Mouse (Mus musculus) midbrain, embryonic 11.5 days (tissue): Measurements from ENCODE around the gene Mroh2a. TPM values are rescaled to one million over a fixed set of nuclear protein-coding genes. Genes with fewer than 3 reads are reported as not detected.

ENCODE experiments used
- ATAC-seq: fragments of 200-750 bp; cut with Nextera tagmentation; 2 replicates; pipeline ENCODE4 v1.8.0; 2017; ENCODE audit warnings: moderate TSS enrichment, moderate library complexity; ENCODE audit not compliant: low FRiP score
- DNase-seq: peaks from one replicate; pipeline ENCODE4 v3.0.0; 2015; ENCODE audit warnings: low spot score; ENCODE audit errors: missing footprints
- H3K27ac ChIP-seq: fragments of 300-500 bp; sonication (generic); 2 replicates; pipeline ENCODE4 v1.5.1; 2014; ENCODE audit warnings: low read depth, low read length
- H3K27me3 ChIP-seq: fragments of 300-500 bp; sonication (generic); 2 replicates; pipeline ENCODE4 v1.6.1; 2014; ENCODE audit warnings: mild to moderate bottlenecking, low read length, moderate library complexity, mixed read lengths; ENCODE audit not compliant: control insufficient read depth, insufficient read depth
- H3K36me3 ChIP-seq: fragments of 300-500 bp; sonication (generic); 2 replicates; pipeline ENCODE4 v1.6.1; 2014; ENCODE audit warnings: mild to moderate bottlenecking, low read length, moderate library complexity, mixed read lengths; ENCODE audit not compliant: control insufficient read depth, insufficient read depth
- H3K4me1 ChIP-seq: fragments of 300-500 bp; sonication (generic); 2 replicates; pipeline ENCODE4 v1.6.1; 2014; ENCODE audit warnings: low read length; ENCODE audit not compliant: control insufficient read depth, insufficient read depth
- H3K4me2 ChIP-seq: fragments of 300-500 bp; sonication (generic); 2 replicates; pipeline ENCODE4 v1.6.1; 2014; ENCODE audit warnings: mild to moderate bottlenecking, moderate library complexity
- H3K4me3 ChIP-seq: fragments of 300-500 bp; sonication (generic); 2 replicates; pipeline ENCODE4 v1.5.1; 2014; ENCODE audit warnings: low read depth, low read length
- H3K9ac ChIP-seq: fragments of 300-500 bp; sonication (generic); 2 replicates; pipeline ENCODE4 v1.6.1; 2014; ENCODE audit warnings: low read length
- H3K9me3 ChIP-seq: fragments of 300-500 bp; sonication (generic); 2 replicates; pipeline ENCODE4 v1.6.1; 2016; ENCODE audit warnings: low read length; ENCODE audit not compliant: control insufficient read depth
- WGBS: fragments of 180-500 bp; shearing (Covaris S2); extraction: QIAGEN DNeasy Blood & Tissue Kit; methylation state at CpG from one replicate; pipeline ENCODE4 v1.1.7; 2014; 5-methylcytosine and 5-hydroxymethylcytosine counted together
- polyA plus RNA-seq: library from polyadenylated mRNA; unstranded; fragments of >200 nt; fragmentation: Nextera tagmentation; extraction: Ambion mirVana; gene quantifications from 2 replicates; pipeline ENCODE4 v1.2.1, GENCODE M21; 2014

Gene Mroh2a
- polyA plus RNA-seq, 1 experiment from 2014 or later, result 1.7 TPM

DNA sequence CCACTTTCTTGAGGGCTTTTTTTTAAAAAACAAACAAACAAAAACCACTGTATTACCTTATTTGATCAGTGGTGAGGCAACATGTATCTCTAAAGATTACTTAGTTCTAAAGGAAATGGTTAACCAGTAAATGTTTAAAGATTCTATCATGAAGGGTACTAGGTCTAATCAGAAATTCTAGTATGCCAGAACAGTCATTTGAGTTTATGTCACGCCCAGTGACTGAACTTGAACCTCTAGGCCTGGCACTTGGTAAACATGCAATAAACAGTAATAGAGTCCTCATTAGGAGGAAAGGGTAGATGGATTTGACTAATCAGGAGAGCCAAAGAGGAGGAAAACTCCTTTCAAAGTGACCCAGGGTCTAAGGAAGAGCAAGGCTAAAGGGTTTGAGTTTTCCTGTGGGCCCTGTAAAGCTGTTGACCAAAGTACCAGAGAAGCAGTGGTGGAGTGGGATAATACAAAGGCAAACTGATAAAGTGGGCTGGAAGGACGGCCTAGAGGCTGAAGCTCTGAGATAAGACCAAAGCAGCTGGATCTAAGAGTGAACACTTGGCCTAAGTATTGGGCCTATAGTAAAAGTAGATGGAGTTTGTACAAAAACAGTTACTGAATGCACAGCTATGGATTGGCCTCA lies 19.8 kb upstream of the Mroh2a start:
- Histone ChIP-seq H3K9ac (no peak overlapping the region), H3K27ac (no peak overlapping the region), H3K4me1 (no peaks in the 10 kb centered on the region), H3K36me3 (no peaks in the 10 kb centered on the region), H3K27me3 (no peaks in the 10 kb centered on the region; the same call in 1 of the 2 replicates), H3K4me3 (no peak overlapping the region), H3K9me3 (peaks cover 8% of the 10 kb centered on the region), H3K4me2 (no peak overlapping the region)
- ATAC-seq (no peak), DNase-seq (no peak)
- 84% methylated on average over 2 of the region's 2 CpGs for WGBS

DNA sequence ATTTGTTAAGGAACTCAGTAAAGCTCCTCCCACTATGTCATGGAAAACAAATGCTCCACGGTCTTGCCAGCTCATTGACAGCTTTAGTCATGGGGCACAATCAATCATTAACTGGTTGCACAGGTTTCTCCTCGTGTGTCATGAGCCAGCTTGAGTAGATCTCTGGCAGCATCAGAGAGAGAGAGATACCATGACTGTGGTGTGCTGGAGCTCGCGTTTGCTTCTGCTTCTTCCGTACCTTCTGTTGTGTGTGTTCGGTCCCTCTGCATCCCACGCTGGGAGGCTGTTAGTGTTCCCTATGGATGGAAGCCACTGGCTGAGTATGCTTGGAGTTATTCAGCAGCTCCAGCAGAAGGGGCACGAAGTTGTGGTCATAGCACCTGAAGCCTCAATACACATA lies 15.0 kb upstream of the Mroh2a start, which contains the start of gene Ugt1a1:
Gene Ugt1a1 (plus strand): TSS at position 148 of the 400 bp plus-strand sequence.
- H3K4me1 ChIP-seq, result no peaks in the 10 kb centered on the region
- no peak within 1 kb of the TSS for H3K27ac ChIP-seq
- ATAC-seq (no peak), DNase-seq (peak; percentile 76)
- 70% methylated on average over 8 of the region's 8 CpGs for WGBS
- H3K4me3 ChIP-seq, result no peak within 1 kb of the TSS
- H3K4me2 ChIP-seq, result no peak within 1 kb of the TSS
- no peaks in the 10 kb centered on the region for H3K27me3 ChIP-seq
- H3K9ac ChIP-seq, result no peak within 1 kb of the TSS
- no peaks in the 10 kb centered on the region for H3K36me3 ChIP-seq
- peaks cover 52% of the 10 kb centered on the region for H3K9me3 ChIP-seq

DNA sequence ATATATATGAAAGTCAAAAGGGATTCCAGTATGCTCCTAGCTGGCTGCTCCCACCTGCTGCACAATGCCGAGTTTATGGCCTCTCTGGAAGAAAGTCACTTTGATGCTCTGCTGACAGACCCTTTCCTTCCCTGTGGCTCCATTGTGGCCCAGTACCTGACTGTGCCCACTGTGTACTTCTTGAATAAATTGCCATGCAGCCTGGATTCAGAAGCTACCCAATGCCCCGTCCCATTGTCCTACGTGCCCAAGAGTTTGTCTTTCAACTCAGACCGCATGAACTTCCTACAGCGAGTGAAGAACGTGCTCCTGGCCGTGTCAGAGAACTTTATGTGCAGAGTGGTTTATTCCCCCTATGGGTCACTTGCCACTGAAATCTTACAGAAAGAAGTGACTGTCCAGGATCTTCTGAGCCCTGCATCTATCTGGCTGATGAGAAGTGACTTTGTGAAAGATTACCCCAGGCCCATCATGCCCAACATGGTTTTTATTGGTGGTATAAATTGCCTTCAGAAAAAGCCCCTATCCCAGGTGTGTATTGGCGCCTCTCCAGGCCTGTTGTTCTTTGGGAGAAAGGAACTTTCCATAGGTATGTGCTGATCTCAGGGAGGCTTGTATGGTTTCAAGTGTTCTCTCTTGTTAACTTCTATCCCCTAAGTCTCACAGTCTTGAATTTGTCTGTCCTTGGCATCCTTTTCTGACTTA lies 14.3 kb upstream of the Mroh2a start:
- Histone ChIP-seq H3K9me3 (peaks cover 59% of the 10 kb centered on the region), H3K4me2 (no peak overlapping the region), H3K27me3 (no peaks in the 10 kb centered on the region), H3K4me3 (no peak overlapping the region), H3K36me3 (no peaks in the 10 kb centered on the region), H3K27ac (no peak overlapping the region), H3K4me1 (no peaks in the 10 kb centered on the region), H3K9ac (no peak overlapping the region)
- 60% methylated on average over 8 of the region's 8 CpGs for WGBS
- DNase-seq (peak; percentile 82), ATAC-seq (peak; percentile 18; the same call in 1 of the 2 replicates)

DNA sequence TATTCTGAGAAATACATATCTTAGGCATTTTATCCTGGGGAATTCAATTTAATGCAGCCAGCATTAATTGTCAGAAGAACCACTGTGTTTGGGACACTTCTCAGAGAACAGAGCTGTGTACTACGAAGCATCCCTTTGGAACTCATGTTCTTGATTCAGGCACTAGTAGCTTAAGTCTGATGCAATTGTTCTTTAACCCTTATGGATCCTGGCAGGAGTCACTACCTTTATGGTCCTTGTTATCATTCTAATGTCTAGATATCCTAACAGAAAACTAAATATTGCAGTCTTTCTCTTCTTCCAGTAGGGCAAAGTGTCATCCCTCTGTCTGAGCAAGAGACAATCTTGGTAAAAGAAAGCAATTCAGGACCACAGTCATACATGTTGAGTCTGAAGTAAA lies 13.7 kb upstream of the Mroh2a start:
- 80% methylated on average over 1 of the region's 1 CpGs for WGBS

DNA sequence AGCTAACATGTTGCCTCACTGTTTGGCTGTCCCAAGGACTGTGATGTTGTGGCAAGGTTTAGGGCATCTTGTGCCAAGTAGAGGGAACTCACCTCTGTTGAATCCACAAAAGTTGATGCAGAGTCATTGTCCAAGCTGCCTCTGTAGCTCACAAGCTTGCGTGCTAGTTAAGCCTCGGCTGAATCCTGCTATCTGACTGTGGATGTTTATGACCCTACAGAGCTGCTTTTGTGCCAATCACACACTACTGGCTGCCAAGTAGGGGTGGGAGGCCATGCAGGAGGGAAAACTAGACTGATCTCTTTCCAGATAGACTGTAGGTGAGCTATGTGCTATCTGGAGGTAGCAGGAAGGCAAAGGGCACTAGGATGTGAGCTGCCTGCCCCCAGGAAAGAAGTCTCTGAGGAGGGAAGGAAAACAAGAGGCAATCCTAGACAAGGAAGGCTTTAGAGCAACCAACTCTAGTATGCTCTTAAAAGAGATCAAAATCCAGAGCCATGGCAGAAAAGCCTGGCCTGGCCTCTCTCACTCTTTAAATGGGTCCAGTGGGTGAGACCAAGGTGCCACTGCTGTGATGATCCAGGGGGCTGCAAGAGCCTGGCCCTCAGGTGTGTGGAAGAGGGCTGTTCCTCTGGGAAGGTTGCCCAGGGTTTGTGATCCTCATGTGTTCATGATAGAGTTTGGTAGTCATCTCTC lies 12.9 kb upstream of the Mroh2a start:
- Histone ChIP-seq H3K4me2 (no peak overlapping the region), H3K36me3 (no peaks in the 10 kb centered on the region), H3K9me3 (peaks cover 61% of the 10 kb centered on the region), H3K9ac (no peak overlapping the region), H3K27ac (no peak overlapping the region), H3K27me3 (no peaks in the 10 kb centered on the region), H3K4me1 (no peaks in the 10 kb centered on the region), H3K4me3 (no peak overlapping the region)
- ATAC-seq (no peak), DNase-seq (peak; percentile 85)
- 81% methylated on average over 2 of the region's 2 CpGs for WGBS

More for the DNA sequence above, 13.7 kb upstream of the Mroh2a start:
- Histone ChIP-seq H3K4me2 (no peak overlapping the region), H3K9me3 (peaks cover 61% of the 10 kb centered on the region), H3K4me1 (no peaks in the 10 kb centered on the region), H3K27ac (no peak overlapping the region), H3K36me3 (no peaks in the 10 kb centered on the region), H3K4me3 (no peak overlapping the region), H3K9ac (no peak overlapping the region), H3K27me3 (no peaks in the 10 kb centered on the region)
- no peak for DNase-seq
- ATAC-seq, result no peak

DNA sequence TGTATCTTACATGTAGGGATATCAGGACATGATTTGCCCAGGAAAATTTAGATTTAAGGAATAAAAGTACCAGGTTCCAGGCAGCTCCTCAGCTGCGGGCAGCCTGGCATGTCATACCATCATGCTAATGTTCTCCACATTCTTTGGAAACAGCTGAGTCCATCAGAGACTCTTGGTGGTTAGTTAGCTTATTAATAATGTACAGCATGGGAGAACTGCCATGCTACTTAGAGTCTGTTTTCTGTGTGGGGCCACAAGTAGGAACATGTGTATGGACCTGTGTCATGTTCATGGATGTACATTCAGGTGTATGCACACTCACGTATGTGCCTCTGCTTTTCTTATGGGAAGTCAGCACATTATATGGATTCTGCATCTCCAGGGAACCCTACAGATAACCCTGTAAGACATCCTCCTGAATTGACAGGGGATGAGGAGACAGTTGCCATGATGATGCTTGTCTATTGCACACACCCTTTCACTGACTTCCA lies 12.3 kb upstream of the Mroh2a start:
- peak; percentile 72 for DNase-seq
- no peak overlapping the region for H3K9ac ChIP-seq
- WGBS, result 84% methylated on average over 2 of the region's 2 CpGs
- no peaks in the 10 kb centered on the region for H3K4me1 ChIP-seq
- H3K4me2 ChIP-seq, result no peak overlapping the region
- ATAC-seq, result no peak
- H3K27ac ChIP-seq, result no peak overlapping the region
- H3K9me3 ChIP-seq, result peaks cover 61% of the 10 kb centered on the region
- no peaks in the 10 kb centered on the region for H3K27me3 ChIP-seq
- H3K4me3 ChIP-seq, result no peak overlapping the region
- no peaks in the 10 kb centered on the region for H3K36me3 ChIP-seq

DNA sequence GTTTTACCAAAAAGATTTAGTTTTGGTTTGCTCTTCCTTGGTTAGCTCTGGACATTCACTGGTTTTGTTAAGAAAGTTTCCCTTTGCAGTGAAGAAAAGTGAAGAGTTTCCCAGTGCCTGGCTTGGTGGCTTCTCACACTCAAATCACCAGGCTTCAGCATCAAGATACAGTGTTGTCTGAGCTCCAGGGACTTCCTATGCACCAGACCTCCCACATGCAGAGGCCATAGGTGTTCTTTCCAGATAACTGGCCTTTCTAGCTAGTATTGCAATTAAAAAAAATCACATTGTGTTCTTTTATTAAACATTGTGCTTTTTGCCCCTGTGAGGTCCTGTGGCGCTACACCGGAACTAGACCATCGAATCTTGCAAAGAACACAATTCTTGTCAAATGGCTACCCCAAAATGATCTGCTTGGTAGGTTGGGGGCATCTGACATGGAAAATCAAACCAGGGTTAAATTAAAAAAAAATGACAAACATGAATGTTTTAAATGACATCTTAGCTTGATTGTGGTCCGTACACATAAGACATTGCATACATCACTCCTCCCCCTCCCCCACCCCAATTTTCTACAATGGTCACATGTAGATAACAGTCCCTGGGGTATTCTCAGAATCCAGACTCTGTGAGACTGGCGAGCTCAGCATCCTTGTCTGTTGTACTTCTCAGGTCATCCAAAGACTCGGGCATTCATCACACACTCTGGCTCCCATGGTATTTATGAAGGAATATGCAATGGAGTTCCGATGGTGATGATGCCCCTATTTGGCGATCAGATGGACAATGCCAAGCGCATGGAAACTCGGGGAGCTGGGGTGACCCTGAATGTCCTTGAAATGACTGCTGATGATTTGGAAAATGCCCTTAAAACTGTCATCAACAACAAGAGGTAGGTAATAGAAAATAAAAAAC lies 11.1 kb upstream of the Mroh2a start:
- H3K4me2 ChIP-seq, result no peak overlapping the region
- H3K27me3 ChIP-seq, result no peaks in the 10 kb centered on the region
- no peaks in the 10 kb centered on the region for H3K4me1 ChIP-seq
- no peak overlapping the region for H3K4me3 ChIP-seq
- H3K9me3 ChIP-seq, result peaks cover 61% of the 10 kb centered on the region
- no peak overlapping the region for H3K9ac ChIP-seq
- WGBS, result 70% methylated on average over 10 of the region's 10 CpGs
- ATAC-seq, result no peak
- H3K27ac ChIP-seq, result no peak overlapping the region
- no peaks in the 10 kb centered on the region for H3K36me3 ChIP-seq
- DNase-seq, result peak; percentile 85

DNA sequence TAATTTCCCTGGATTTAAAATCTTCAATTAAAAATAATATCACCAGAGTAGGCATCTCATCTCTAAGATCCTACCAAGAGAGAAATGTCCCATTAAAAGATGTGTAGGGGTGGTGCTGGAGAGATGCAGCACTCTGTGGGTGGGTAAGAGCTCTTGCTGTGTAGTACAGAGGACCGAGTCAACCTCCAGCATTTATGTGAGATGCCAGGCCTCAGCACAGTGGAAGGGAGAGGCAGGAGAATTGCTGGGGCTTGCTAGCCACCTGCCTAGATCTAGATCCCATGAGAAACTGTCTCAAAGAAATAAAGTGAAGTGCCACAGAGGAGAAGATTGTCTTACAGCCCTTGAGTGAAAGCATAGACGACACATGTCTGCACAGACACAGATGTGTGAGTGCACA lies 10.2 kb upstream of the Mroh2a start:
- ATAC-seq (no peak), DNase-seq (peak; percentile 71)
- 54% methylated on average over 2 of the region's 2 CpGs for WGBS
- no peak overlapping the region for H3K4me2 ChIP-seq
- H3K4me1 ChIP-seq, result no peaks in the 10 kb centered on the region
- H3K9ac ChIP-seq, result no peak overlapping the region
- H3K4me3 ChIP-seq, result no peak overlapping the region
- no peaks in the 10 kb centered on the region for H3K36me3 ChIP-seq
- peaks cover 57% of the 10 kb centered on the region for H3K9me3 ChIP-seq
- H3K27ac ChIP-seq, result no peak overlapping the region
- H3K27me3 ChIP-seq, result no peaks in the 10 kb centered on the region
